Mouse (Mus musculus) liver, embryonic 15.5 days (tissue): ENCODE data around the gene Pde4a. TPM values are rescaled to one million over a fixed set of nuclear protein-coding genes. Genes with fewer than 3 reads are reported as not detected.

Source experiments
- ATAC-seq: fragments of 200-750 bp; cut with Nextera tagmentation; 2 replicates; pipeline ENCODE4 v1.8.0; 2017; ENCODE audit warnings: moderate number of reproducible peaks, mild to moderate bottlenecking, moderate library complexity; ENCODE audit not compliant: insufficient read depth
- H3K27ac ChIP-seq: fragments of 300-500 bp; sonication (generic); replicated peaks from 2 replicates; pipeline ENCODE4 v1.5.1; 2015; ENCODE audit warnings: mild to moderate bottlenecking, inconsistent platforms
- H3K27me3 ChIP-seq: fragments of 300-500 bp; sonication (generic); 2 replicates; pipeline ENCODE4 v1.6.1; 2015; ENCODE audit warnings: mild to moderate bottlenecking, inconsistent platforms
- H3K36me3 ChIP-seq: fragments of 300-500 bp; sonication (generic); replicated peaks from 2 replicates; pipeline ENCODE4 v1.6.1; 2015; ENCODE audit warnings: moderate library complexity, mild to moderate bottlenecking, inconsistent platforms
- H3K4me1 ChIP-seq: fragments of 300-500 bp; sonication (generic); replicated peaks from 2 replicates; pipeline ENCODE4 v1.6.1; 2015; ENCODE audit warnings: inconsistent platforms
- H3K4me2 ChIP-seq: fragments of 300-500 bp; sonication (generic); 2 replicates; pipeline ENCODE4 v1.6.1; 2015; ENCODE audit warnings: moderate library complexity, mild to moderate bottlenecking, inconsistent platforms
- H3K4me3 ChIP-seq: fragments of 300-500 bp; sonication (generic); replicated peaks from 2 replicates; pipeline ENCODE4 v1.5.1; 2015; ENCODE audit warnings: mild to moderate bottlenecking, inconsistent platforms
- H3K9ac ChIP-seq: fragments of 300-500 bp; sonication (generic); 2 replicates; pipeline ENCODE4 v1.6.1; 2015; ENCODE audit warnings: moderate library complexity, mild to moderate bottlenecking, inconsistent platforms
- H3K9me3 ChIP-seq: fragments of 300-500 bp; sonication (generic); replicated peaks from 2 replicates; pipeline ENCODE4 v1.6.1; 2016; ENCODE audit warnings: inconsistent platforms
- WGBS: fragments of 180-500 bp; shearing (Covaris S2); methylation state at CpG from one replicate; pipeline ENCODE4 v1.1.7; 2015; ENCODE audit warnings: mixed read lengths; ENCODE audit not compliant: insufficient replicate concordance; 5-methylcytosine and 5-hydroxymethylcytosine counted together
- polyA plus RNA-seq: library from polyadenylated mRNA; unstranded; fragments of >200 nt; fragmentation: Nextera tagmentation; extraction: Ambion mirVana; gene quantifications from 2 replicates; pipeline ENCODE4 v1.2.1, GENCODE M21; 2015

The Pde4a gene
- polyA plus RNA-seq, 1 experiment from 2014 or later: 1.8 TPM

DNA sequence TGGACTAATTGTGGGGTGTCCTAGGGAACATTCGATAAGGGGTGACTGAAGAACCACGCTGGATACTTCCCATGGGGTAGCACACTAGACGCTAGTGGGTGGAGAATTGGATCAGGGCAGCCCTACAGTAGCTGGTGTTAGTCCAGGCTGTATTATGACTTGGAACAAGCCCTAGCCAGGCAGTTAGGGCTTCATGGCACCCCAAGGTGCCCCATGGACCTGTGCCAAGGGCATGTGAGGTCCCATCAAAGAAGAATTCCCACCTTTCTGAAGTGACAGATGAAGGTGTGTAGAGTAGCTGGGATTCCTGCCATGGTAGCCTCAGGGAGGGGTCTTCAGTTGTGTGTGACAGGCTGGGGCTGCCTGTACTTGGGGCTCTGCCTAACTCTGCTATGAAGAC, 1.0 kb downstream of the Pde4a start:
- no peaks in the 10 kb centered on the region for H3K9me3 ChIP-seq
- H3K27ac ChIP-seq: no peak overlapping the region
- no peak overlapping the region for H3K9ac ChIP-seq
- 26% methylated on average over 3 of the region's 3 CpGs for WGBS
- peaks cover 65% of the 10 kb centered on the region for H3K4me1 ChIP-seq
- 0 out of 2 replicates have a peak overlapping the region, but pooled peaks have one; percentile 50 for H3K4me3 ChIP-seq
- no peaks in the 10 kb centered on the region for H3K36me3 ChIP-seq
- H3K4me2 ChIP-seq: peak overlapping the region; percentile 73
- peaks cover 60% of the 10 kb centered on the region for H3K27me3 ChIP-seq
- ATAC-seq: no peak

DNA sequence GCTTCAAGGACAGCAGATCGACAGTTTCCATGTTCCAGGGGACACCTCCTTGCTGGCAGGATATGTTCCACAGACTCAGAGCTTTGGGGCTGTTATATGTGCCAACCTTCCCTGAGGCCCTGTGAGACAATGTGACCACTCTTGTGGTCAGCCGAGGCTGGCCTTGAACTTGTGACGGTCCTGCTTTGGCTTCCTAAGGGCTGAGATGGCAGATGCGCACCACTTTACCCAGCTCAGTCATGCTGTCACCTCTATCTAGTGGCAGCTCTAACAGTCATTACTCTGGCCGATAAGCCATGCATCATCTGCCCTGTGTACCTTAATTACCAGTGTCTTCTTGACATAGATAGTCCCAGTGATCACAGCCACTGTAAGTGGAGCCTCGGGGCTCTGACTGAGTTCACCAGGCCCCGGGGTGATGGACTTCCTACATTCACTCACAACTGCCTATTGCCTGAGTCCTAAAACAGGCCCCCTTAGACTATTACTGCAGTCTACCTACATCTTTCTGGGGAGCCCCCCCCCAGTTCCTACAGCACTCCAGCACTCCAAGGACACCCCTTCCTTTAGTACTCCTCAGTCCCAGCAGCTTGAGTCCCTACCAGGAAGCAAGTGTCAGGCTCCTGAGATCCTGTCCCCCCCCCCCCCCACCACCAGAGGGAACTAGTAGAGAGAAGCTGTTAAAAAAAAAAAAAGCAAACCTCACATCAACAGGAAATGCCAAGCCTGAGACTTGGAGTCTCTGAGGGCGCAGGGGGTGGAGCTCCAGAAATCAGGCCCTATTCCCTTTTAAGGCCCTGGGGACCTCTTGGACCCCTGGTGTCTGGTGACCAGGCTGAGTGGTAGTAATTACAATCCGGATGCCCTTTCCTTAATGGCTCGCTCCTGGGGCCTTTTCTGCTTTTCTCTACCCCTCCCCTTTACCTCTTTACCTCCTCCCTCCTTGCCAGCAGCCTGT, 1.9 kb downstream of the Pde4a start:
- Histone ChIP-seq H3K4me2 (peak overlapping the region; percentile 73), H3K36me3 (no peaks in the 10 kb centered on the region), H3K27me3 (peaks cover 51% of the 10 kb centered on the region), H3K4me1 (peaks cover 58% of the 10 kb centered on the region), H3K9ac (peak overlapping the region; percentile 39; the same call in 1 of the 2 replicates), H3K4me3 (peak overlapping the region; percentile 51), H3K27ac (peak overlapping the region; percentile 77), H3K9me3 (no peaks in the 10 kb centered on the region)
- peak; percentile 16; the same call in 1 of the 2 replicates for ATAC-seq
- WGBS: 27% methylated on average over 10 of the region's 10 CpGs

DNA sequence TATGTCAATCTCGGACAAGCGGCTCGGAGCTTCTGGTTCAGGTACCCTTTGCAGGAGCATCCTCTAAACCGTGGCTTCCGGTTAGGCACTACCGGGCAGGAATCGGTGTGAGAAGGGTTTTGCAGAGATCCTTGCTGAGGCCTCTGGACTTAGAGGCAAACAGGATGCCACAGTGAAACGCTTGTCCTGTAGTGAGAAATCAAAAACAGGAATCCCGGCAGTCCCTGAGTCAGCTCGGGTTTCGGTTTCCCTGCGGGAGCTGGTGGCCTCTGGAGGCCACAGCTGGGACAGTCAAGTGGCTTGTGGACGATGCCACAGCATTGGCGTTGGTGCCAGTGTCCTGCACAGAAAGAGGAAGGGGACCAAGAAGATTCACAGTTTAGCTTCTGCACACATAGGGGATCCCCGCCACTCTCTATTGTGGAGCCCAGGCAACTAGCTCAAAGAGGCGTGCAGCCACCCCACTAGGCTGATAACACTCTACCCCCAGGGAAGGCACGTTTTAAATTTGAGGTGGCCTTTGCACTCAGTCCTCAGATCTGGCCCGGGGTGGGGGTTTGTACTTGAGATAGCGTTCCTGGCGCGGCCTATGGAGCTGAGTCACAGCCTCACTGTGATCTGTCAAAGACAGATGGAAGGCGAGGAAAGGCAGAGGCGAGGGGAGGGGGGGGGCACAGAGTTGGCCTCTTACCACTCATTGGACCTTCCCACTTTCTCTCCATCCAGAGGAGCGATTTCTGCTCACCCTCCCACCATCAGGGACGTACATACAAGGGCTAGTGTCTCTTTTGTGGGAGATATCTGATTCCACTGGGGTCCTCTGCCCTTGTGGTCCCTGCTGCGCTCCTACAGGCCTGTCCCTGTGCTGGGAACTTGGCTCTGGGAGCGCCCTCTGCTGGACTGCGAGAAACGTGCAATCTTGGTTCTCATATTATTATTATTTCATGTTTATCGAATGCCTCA, 2.9 kb downstream of the Pde4a start:
- ATAC-seq: peak; percentile 77
- Histone ChIP-seq H3K9ac (peak overlapping the region; percentile 39), H3K27ac (peak overlapping the region; percentile 77)

DNA sequence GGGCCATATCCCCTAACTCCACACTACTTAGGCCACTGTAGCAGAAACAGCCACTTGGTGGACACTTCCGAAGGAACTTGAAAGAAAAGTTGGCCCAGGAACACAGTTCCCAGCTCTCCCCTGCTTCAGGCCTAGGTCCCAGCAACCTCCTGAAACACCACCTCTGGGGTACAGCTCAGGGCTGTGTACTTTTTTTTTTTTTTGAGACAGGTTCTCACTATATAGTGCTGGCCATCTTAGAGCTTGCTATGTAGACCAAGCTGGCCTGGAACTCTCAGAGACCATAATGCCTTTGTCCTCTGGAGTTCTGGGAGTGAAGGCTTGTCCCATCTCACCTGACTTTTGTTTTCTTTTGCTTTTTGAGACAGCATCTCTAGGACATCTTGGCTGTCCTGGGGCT, 3.6 kb downstream of the Pde4a start:
- WGBS: 29% methylated on average over 1 of the region's 1 CpGs
- Histone ChIP-seq H3K36me3 (no peaks in the 10 kb centered on the region), H3K9ac (no peak overlapping the region), H3K27me3 (peaks cover 33% of the 10 kb centered on the region), H3K27ac (peak overlapping the region; percentile 77), H3K9me3 (no peaks in the 10 kb centered on the region), H3K4me1 (peaks cover 52% of the 10 kb centered on the region), H3K4me3 (no peak overlapping the region), H3K4me2 (peak overlapping the region; percentile 73)
- no peak for ATAC-seq

More for the DNA sequence above, 2.9 kb downstream of the Pde4a start:
- H3K9me3 ChIP-seq: no peaks in the 10 kb centered on the region
- H3K4me2 ChIP-seq: peak overlapping the region; percentile 73
- peaks cover 41% of the 10 kb centered on the region for H3K27me3 ChIP-seq
- H3K4me1 ChIP-seq: peaks cover 58% of the 10 kb centered on the region
- H3K4me3 ChIP-seq: peak overlapping the region; percentile 51
- 2% methylated on average over 30 of the region's 30 CpGs for WGBS
- no peaks in the 10 kb centered on the region for H3K36me3 ChIP-seq

DNA sequence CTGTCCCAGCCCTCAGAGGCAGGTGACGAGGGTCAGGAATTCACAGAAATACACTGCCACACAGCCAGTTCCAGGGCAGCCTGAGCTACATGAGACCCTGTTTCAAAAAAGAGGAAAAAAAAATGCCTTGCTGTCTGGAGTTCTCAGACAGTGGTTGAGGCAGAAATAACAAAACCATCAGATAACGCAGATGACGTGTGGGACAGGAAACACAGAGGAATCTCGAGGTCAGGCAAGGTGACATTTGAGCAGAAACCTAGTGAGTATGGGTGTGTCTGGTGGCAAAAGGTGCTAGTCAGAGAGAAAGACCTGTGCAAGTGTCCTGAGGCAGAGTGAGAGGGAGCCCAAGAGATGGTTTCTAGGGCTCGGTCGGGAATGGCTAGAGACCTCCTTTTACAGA, 6.8 kb downstream of the Pde4a start:
- Histone ChIP-seq H3K4me2 (no peak overlapping the region), H3K4me3 (no peak overlapping the region), H3K4me1 (peaks cover 24% of the 10 kb centered on the region), H3K9ac (no peak overlapping the region), H3K9me3 (no peaks in the 10 kb centered on the region), H3K27ac (no peak overlapping the region), H3K27me3 (peaks cover 1% of the 10 kb centered on the region; the same call in 1 of the 2 replicates), H3K36me3 (no peaks in the 10 kb centered on the region)
- 42% methylated on average over 6 of the region's 6 CpGs for WGBS
- no peak for ATAC-seq

DNA sequence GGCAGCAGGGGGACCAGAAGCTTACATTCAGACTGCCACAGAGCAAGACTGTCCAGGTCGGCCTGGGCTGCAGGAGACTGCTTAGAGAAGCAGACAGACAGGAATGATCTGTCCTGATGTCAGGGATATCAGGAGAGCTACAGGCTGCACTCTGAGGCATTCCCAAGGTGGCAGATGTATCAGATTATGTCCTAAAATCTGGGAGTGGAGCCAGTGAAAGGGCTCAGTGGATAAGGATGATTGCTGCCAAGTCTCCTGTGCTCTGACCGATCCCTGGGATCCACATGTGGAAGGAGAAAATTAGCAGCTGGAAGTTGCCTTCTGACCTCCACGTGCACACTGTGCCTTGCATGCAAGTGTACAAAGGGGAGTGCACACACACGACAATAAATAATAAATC, 14.9 kb downstream of the Pde4a start:
- Histone ChIP-seq H3K4me1 (peaks cover 44% of the 10 kb centered on the region), H3K36me3 (no peaks in the 10 kb centered on the region), H3K9ac (no peak overlapping the region), H3K27me3 (0 out of 2 replicates have a peak, but pooled peaks cover 4% of the 10 kb centered on the region), H3K4me3 (no peak overlapping the region), H3K27ac (no peak overlapping the region), H3K9me3 (no peaks in the 10 kb centered on the region), H3K4me2 (no peak overlapping the region)
- 64% methylated on average over 4 of the region's 4 CpGs for WGBS
- ATAC-seq: no peak

DNA sequence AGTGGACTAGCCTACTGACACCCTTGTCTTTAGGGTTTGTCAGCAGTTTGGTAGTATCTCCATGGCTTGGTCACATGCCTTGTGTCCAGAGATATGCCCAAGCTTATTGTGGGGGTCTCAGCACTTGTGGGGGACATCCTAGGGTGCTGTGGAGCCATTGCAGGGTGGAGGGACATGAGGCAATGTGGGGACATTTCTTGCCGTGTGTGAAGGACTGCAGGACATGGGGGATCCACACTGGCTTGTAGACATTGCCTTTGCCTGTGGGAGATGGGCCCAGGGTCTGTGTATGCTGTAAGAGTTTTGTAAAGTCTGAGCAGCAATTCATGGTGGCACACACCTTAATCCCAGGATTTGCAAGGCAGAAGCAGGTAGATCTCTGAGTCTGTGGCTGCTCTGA, 15.3 kb downstream of the Pde4a start:
- no peak for ATAC-seq
- H3K36me3 ChIP-seq: no peaks in the 10 kb centered on the region
- H3K27me3 ChIP-seq: 0 out of 2 replicates have a peak, but pooled peaks cover 4% of the 10 kb centered on the region
- no peak overlapping the region for H3K9ac ChIP-seq
- no peak overlapping the region for H3K4me3 ChIP-seq
- 44% methylated on average over 1 of the region's 1 CpGs for WGBS
- H3K27ac ChIP-seq: no peak overlapping the region
- no peaks in the 10 kb centered on the region for H3K9me3 ChIP-seq
- H3K4me1 ChIP-seq: peaks cover 49% of the 10 kb centered on the region
- H3K4me2 ChIP-seq: no peak overlapping the region

DNA sequence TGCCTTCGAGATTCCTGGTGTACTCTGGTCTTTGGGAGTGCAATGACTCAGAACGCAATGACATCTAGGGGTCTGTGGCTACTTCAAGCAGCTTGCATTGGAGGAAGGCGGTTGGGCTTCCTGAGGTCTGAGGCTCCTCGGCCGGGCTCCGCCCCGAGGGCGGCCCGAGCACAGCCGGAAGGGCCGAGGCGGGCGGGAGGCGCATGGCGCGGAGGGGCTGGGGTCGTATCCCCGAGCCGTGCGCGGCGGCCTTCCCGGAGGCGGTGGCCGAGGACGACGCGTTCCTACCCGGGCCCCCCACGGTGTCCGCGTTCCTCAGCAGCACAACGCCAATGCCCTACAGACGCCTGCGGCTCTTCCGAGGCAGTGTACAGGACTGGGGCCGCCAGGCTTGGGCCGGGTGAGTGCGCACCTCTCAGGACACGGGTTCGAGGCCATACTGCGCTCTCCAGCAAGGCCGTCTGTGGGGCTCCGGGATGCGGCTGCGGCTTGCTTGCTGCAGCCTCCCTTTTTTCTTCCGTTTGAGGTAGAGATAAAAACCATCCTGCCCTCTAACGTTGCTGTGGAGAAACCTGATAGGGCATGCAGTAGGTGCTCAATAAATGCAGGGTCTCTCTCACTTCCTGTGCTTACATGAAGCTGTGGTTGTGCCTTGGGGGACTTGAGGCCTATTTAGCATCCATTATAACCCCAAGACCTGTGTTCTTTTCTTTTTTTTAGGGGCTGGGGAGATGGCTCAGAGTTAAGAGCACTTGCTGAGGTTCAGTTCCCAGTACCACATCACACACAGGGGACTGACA, 16.1 kb downstream of the Pde4a start:
- Histone ChIP-seq H3K27ac (peak overlapping the region; percentile 67), H3K36me3 (no peaks in the 10 kb centered on the region)

DNA sequence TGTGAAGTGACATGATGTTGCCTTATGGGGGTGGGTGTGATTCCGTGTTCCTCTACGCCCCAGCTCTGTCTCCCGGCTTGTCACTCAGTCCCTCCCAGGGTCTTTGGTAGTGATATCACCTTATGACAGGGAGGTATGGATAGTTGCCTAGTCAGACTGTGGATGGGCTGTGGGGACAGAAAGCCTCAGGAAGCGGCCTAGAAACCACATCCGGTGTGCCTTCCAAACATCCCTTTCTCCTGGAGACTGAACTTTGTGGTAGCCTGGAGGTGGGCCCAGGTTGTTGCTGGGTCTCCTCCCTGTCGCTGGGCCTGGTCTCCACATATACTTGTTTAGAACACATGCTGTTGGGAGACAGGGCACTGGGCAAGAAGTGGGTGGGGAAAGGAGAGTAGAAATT, 17.9 kb downstream of the Pde4a start:
- Histone ChIP-seq H3K27ac (no peak overlapping the region; the same call in 1 of the 2 replicates), H3K9me3 (no peaks in the 10 kb centered on the region), H3K36me3 (no peaks in the 10 kb centered on the region), H3K4me2 (peak overlapping the region; percentile 84), H3K9ac (no peak overlapping the region), H3K4me3 (peak overlapping the region; percentile 61), H3K4me1 (peaks cover 52% of the 10 kb centered on the region), H3K27me3 (0 out of 2 replicates have a peak, but pooled peaks cover 4% of the 10 kb centered on the region)
- no peak for ATAC-seq
- 35% methylated on average over 6 of the region's 6 CpGs for WGBS

More for the DNA sequence above, 16.1 kb downstream of the Pde4a start:
- Histone ChIP-seq H3K4me1 (peaks cover 52% of the 10 kb centered on the region), H3K27me3 (0 out of 2 replicates have a peak, but pooled peaks cover 4% of the 10 kb centered on the region), H3K9ac (peak overlapping the region; percentile 58; the same call in 1 of the 2 replicates), H3K4me3 (peak overlapping the region; percentile 64), H3K9me3 (no peaks in the 10 kb centered on the region), H3K4me2 (peak overlapping the region; percentile 81)
- ATAC-seq: 0 out of 2 replicates have a peak, but pooled peaks have one; percentile 34
- WGBS: 2% methylated on average over 44 of the region's 48 CpGs

DNA sequence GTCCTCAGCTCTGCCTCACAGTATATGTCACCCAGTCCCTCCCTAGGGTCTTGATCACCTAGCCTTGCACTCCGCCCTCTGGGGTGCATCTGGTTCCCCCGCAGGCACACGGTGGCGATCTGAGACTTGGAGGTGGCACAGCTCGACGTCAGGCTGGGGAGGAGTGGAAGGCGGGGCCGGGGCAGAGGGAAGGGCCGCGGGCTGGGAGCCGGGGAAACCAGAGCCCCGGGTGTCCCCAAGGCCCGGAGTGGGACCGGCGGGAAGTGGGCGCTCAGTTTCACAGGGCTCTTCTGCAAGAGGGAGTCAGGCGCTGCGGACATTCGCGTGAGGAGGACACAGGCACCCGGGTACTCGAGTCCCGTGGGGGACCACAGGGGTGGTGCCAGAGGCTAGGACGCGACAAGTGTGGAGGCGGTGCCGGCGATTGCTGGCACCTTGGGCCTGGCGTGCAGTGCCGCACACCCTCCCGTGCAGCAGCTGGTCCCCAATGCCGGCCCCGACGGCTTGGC, 18.4 kb downstream of the Pde4a start:
- Histone ChIP-seq H3K9ac (peak overlapping the region; percentile 51), H3K36me3 (no peaks in the 10 kb centered on the region), H3K4me1 (peaks cover 52% of the 10 kb centered on the region), H3K4me3 (peak overlapping the region; percentile 61), H3K27me3 (0 out of 2 replicates have a peak, but pooled peaks cover 4% of the 10 kb centered on the region), H3K27ac (no peak overlapping the region; the same call in 1 of the 2 replicates), H3K4me2 (peak overlapping the region; percentile 84), H3K9me3 (no peaks in the 10 kb centered on the region)
- peak; percentile 68 for ATAC-seq
- 4% methylated on average over 34 of the region's 34 CpGs for WGBS
